Mouse (Mus musculus) neural tube, embryonic 13.5 days (tissue): ENCODE results near the gene Creb5. TPM values are rescaled to one million over a fixed set of nuclear protein-coding genes. Genes with fewer than 3 reads are reported as not detected.

Experiments used
- ATAC-seq: fragments of 200-750 bp; cut with Nextera tagmentation; 2 replicates; pipeline ENCODE4 v1.8.0; 2017; ENCODE audit warnings: low read depth, mild to moderate bottlenecking, moderate TSS enrichment, moderate library complexity
- H3K27ac ChIP-seq: fragments of 300-500 bp; sonication (generic); replicated peaks from 2 replicates; pipeline ENCODE4 v1.5.1; 2015; ENCODE audit warnings: moderate library complexity, mild to moderate bottlenecking, inconsistent platforms
- H3K27me3 ChIP-seq: fragments of 300-500 bp; sonication (generic); 2 replicates; pipeline ENCODE4 v1.6.1; 2015; ENCODE audit warnings: mild to moderate bottlenecking, inconsistent platforms
- H3K36me3 ChIP-seq: fragments of 300-500 bp; sonication (generic); 2 replicates; pipeline ENCODE4 v1.6.1; 2015; ENCODE audit warnings: mild to moderate bottlenecking, inconsistent platforms
- H3K4me1 ChIP-seq: fragments of 300-500 bp; sonication (generic); replicated peaks from 2 replicates; pipeline ENCODE4 v1.6.1; 2015; ENCODE audit warnings: inconsistent platforms
- H3K4me2 ChIP-seq: fragments of 300-500 bp; sonication (generic); 2 replicates; pipeline ENCODE4 v1.6.1; 2015; ENCODE audit warnings: inconsistent platforms, mild to moderate bottlenecking, moderate library complexity
- H3K4me3 ChIP-seq: fragments of 300-500 bp; sonication (generic); 2 replicates; pipeline ENCODE4 v1.5.1; 2015; ENCODE audit warnings: mild to moderate bottlenecking, inconsistent platforms
- H3K9ac ChIP-seq: fragments of 300-500 bp; sonication (generic); 2 replicates; pipeline ENCODE4 v1.6.1; 2015; ENCODE audit warnings: moderate library complexity, mild to moderate bottlenecking, inconsistent platforms
- H3K9me3 ChIP-seq: fragments of 300-500 bp; sonication (generic); 2 replicates; pipeline ENCODE4 v1.6.1; 2016; ENCODE audit warnings: inconsistent platforms
- WGBS: fragments of 180-500 bp; shearing (Covaris S2); methylation state at CpG from one replicate; pipeline ENCODE4 v1.1.7; 2015; 5-methylcytosine and 5-hydroxymethylcytosine counted together
- polyA plus RNA-seq: library from polyadenylated mRNA; unstranded; fragments of >200 nt; fragmentation: Nextera tagmentation; extraction: Ambion mirVana; gene quantifications from 2 replicates; pipeline ENCODE4 v1.2.1, GENCODE M21; 2015

Gene Creb5
- polyA plus RNA-seq, 1 experiment from 2014 or later, result 11.9 TPM

DNA sequence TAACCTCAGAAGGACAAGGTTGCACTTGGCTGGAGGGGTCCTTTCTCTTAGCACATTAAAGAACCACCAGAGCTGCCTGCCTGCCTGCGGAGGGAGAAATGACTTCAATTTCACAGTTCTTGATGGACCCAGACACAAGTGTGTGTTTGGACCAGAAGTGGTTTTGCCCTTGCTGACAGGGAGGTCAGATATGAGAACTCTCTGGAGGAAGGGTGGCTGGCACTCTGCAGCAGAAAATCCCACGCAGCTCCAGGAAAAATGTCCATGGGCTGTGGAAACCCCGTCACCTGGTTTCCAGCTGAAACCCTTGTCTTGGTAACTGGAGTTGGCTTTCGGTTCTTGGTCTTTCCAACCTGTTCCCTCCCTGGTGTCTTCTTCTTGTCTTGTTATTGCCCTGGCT is 285.4 kb downstream of the Creb5 start:
- 63% methylated on average over 4 of the region's 4 CpGs for WGBS
- Histone ChIP-seq H3K27me3 (peaks cover 7% of the 10 kb centered on the region; the same call in 1 of the 2 replicates), H3K36me3 (no peaks in the 10 kb centered on the region), H3K4me2 (no peak overlapping the region; the same call in 1 of the 2 replicates), H3K27ac (peak overlapping the region; percentile 82), H3K9ac (0 out of 2 replicates have a peak overlapping the region, but pooled peaks have one; percentile 44), H3K4me3 (no peak overlapping the region), H3K4me1 (peaks cover 56% of the 10 kb centered on the region), H3K9me3 (no peaks in the 10 kb centered on the region)
- peak; percentile 3; the same call in 1 of the 2 replicates for ATAC-seq

GRCm38 (mm10) chr6:53572979-53573710 is 286.1 kb downstream of the Creb5 start:
- Histone ChIP-seq H3K36me3 (no peaks in the 10 kb centered on the region), H3K4me2 (peak overlapping the region; percentile 55), H3K9me3 (no peaks in the 10 kb centered on the region), H3K9ac (peak overlapping the region; percentile 61), H3K4me1 (peaks cover 62% of the 10 kb centered on the region), H3K27me3 (peaks cover 7% of the 10 kb centered on the region; the same call in 1 of the 2 replicates), H3K27ac (peak overlapping the region; percentile 82), H3K4me3 (peak overlapping the region; percentile 34)
- ATAC-seq, result peak; percentile 86
- WGBS, result 7% methylated on average over 15 of the region's 16 CpGs

DNA sequence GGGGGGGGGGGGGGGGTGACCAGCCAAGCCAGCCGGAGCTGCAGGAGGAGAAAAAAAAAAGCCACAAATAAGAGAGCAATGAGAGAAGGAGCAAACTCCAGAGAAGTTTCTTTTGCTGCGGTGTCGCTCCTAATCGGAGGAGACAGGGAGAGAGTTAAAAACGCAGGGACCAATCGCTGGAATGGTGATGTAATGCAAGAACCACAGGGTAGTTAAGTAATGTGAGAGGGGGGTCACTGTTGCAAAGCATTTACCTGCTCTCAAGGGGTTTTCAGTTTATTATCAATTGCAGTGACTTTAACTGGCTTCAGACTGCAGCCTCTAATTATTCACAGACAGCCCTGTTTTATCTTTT is 286.6 kb downstream of the Creb5 start:
- H3K4me3 ChIP-seq, result peak overlapping the region; percentile 34
- H3K9ac ChIP-seq, result peak overlapping the region; percentile 61
- no peaks in the 10 kb centered on the region for H3K36me3 ChIP-seq
- H3K27ac ChIP-seq, result peak overlapping the region; percentile 82
- 0% methylated on average over 6 of the region's 6 CpGs for WGBS
- no peak for ATAC-seq
- H3K27me3 ChIP-seq, result peaks cover 7% of the 10 kb centered on the region; the same call in 1 of the 2 replicates
- H3K4me1 ChIP-seq, result peaks cover 67% of the 10 kb centered on the region
- H3K4me2 ChIP-seq, result peak overlapping the region; percentile 55
- no peaks in the 10 kb centered on the region for H3K9me3 ChIP-seq

GRCm38 (mm10) chr6:53574097-53574496 is 287.0 kb downstream of the Creb5 start:
- H3K27me3 ChIP-seq, result peaks cover 7% of the 10 kb centered on the region; the same call in 1 of the 2 replicates
- H3K9ac ChIP-seq, result peak overlapping the region; percentile 61
- H3K36me3 ChIP-seq, result no peaks in the 10 kb centered on the region
- H3K4me3 ChIP-seq, result peak overlapping the region; percentile 34
- no peaks in the 10 kb centered on the region for H3K9me3 ChIP-seq
- 0 out of 2 replicates have a peak, but pooled peaks have one; percentile 40 for ATAC-seq
- peak overlapping the region; percentile 82 for H3K27ac ChIP-seq
- H3K4me1 ChIP-seq, result peaks cover 64% of the 10 kb centered on the region
- 37% methylated on average over 12 of the region's 12 CpGs for WGBS
- H3K4me2 ChIP-seq, result peak overlapping the region; percentile 55

DNA sequence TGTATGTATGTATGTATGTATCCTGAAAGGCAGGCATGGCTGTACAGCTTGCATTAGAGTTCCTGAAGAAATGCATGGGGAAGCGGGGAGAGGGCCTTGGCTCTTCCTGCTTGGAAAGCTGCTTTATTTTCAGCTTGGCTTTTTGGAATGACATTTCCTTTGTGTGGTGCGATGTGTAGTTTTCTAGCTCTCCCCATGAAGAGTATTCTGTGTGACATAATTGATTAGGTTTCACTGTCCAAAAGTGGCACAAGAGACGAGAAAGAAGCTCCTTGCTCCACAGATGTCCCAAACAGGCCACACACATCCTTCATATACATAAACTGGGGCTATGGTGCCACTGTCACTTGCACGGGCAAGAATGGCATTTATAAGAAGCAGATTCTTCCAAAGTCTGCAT is 288.1 kb downstream of the Creb5 start:
- H3K36me3 ChIP-seq, result no peaks in the 10 kb centered on the region
- peak overlapping the region; percentile 34; the same call in 1 of the 2 replicates for H3K4me3 ChIP-seq
- WGBS, result 67% methylated on average over 4 of the region's 4 CpGs

GRCm38 (mm10) chr6:53575836-53576235 is 288.8 kb downstream of the Creb5 start:
- H3K4me2 ChIP-seq, result no peak overlapping the region
- 95% methylated on average over 3 of the region's 3 CpGs for WGBS
- no peak overlapping the region for H3K9ac ChIP-seq
- H3K9me3 ChIP-seq, result no peaks in the 10 kb centered on the region
- H3K36me3 ChIP-seq, result no peaks in the 10 kb centered on the region
- no peak for ATAC-seq
- H3K4me1 ChIP-seq, result peaks cover 51% of the 10 kb centered on the region
- H3K4me3 ChIP-seq, result no peak overlapping the region
- no peak overlapping the region for H3K27ac ChIP-seq
- peaks cover 7% of the 10 kb centered on the region; the same call in 1 of the 2 replicates for H3K27me3 ChIP-seq

More for the DNA sequence above, 288.1 kb downstream of the Creb5 start:
- ATAC-seq, result no peak
- Histone ChIP-seq H3K9me3 (no peaks in the 10 kb centered on the region), H3K4me2 (peak overlapping the region; percentile 55), H3K27me3 (peaks cover 7% of the 10 kb centered on the region; the same call in 1 of the 2 replicates), H3K27ac (no peak overlapping the region), H3K4me1 (peaks cover 53% of the 10 kb centered on the region), H3K9ac (peak overlapping the region; percentile 53; the same call in 1 of the 2 replicates)

DNA sequence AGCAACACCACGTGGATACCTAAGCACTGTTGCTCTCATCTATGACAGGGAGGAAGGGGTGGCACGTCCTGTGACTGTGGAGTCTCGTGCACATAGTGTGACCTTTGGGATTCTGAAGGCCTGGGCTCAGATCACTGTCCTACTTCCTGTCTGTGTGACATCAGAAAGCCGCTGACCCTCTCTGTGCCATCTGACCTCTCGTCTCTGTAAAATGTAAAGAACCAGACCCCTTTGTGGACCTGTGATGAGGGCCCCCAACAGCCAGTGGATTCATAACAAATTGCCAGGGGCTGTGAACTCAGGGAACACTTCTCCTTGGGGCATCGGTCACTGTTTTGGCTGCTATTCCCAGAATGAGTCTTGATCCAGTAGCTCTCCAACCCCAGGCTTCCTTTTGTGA is 289.8 kb downstream of the Creb5 start:
- peaks cover 52% of the 10 kb centered on the region for H3K4me1 ChIP-seq
- ATAC-seq, result no peak
- H3K27me3 ChIP-seq, result peaks cover 7% of the 10 kb centered on the region; the same call in 1 of the 2 replicates
- no peak overlapping the region for H3K9ac ChIP-seq
- no peaks in the 10 kb centered on the region for H3K9me3 ChIP-seq
- no peaks in the 10 kb centered on the region for H3K36me3 ChIP-seq
- no peak overlapping the region for H3K4me3 ChIP-seq
- WGBS, result 84% methylated on average over 6 of the region's 6 CpGs
- H3K27ac ChIP-seq, result no peak overlapping the region
- no peak overlapping the region for H3K4me2 ChIP-seq

DNA sequence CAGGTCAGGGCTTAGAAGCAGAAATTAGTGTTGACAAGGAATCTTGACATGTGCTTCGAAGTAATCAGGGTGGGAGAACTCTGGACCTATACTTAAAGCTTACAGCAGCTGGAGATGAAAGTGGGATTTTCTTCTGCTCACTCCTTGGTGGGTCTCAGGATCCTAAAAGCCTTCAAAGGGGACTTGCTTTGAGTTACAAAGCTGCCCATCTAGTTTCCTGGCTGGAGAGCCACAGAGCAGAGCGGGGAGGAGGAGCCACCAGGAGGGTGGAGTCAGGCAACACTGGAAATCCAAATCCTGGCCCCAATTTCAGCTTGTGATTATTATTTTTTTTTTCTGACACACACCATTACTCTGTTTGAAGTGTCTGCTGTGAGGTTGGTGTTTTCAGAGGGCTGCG is 290.7 kb downstream of the Creb5 start:
- no peak overlapping the region for H3K4me2 ChIP-seq
- no peaks in the 10 kb centered on the region for H3K9me3 ChIP-seq
- WGBS, result 74% methylated on average over 3 of the region's 3 CpGs
- H3K36me3 ChIP-seq, result no peaks in the 10 kb centered on the region
- H3K27me3 ChIP-seq, result peaks cover 7% of the 10 kb centered on the region; the same call in 1 of the 2 replicates
- ATAC-seq, result no peak
- H3K9ac ChIP-seq, result no peak overlapping the region
- peak overlapping the region; percentile 30; the same call in 1 of the 2 replicates for H3K27ac ChIP-seq
- H3K4me3 ChIP-seq, result no peak overlapping the region
- H3K4me1 ChIP-seq, result peaks cover 54% of the 10 kb centered on the region

GRCm38 (mm10) chr6:53580346-53580745 is 293.3 kb downstream of the Creb5 start:
- Histone ChIP-seq H3K36me3 (no peaks in the 10 kb centered on the region), H3K27me3 (peaks cover 7% of the 10 kb centered on the region; the same call in 1 of the 2 replicates), H3K9ac (no peak overlapping the region), H3K4me3 (no peak overlapping the region), H3K4me1 (peaks cover 53% of the 10 kb centered on the region), H3K4me2 (no peak overlapping the region), H3K9me3 (no peaks in the 10 kb centered on the region), H3K27ac (no peak overlapping the region)
- 77% methylated on average over 7 of the region's 7 CpGs for WGBS
- ATAC-seq, result no peak

DNA sequence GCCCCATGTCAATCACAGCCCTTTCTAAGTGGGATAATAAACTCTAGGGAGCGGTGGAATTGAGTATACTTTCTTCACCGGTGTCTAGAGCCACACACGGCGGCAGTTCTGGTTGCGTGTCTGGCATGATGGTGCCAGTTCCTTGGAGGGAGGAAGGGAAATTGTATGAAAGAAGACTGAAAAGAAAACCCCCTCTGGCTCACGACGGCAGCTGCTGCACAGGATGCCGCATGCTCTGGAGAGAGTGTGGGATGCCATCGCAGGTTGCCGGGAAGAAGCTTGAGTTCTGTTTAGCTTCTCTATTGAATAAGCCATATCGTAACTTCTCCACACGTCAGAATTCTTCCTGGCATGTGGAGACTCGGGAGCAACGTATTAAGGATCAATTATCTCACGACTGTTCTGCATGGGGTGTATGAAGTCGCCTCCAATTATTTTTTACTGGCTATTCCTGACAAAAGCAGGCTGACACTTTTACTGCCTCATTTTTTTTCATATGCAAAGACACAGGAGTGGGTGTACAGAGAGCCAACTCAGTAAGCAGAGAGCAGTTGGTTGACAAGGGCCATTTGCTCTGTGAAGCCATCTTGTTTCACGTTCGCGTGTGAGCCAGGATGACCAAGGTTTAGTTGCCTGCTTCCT is 296.3 kb downstream of the Creb5 start:
- Histone ChIP-seq H3K4me2 (peak overlapping the region; percentile 44), H3K27ac (peak overlapping the region; percentile 52), H3K36me3 (no peaks in the 10 kb centered on the region), H3K4me1 (peaks cover 42% of the 10 kb centered on the region), H3K9me3 (no peaks in the 10 kb centered on the region), H3K4me3 (0 out of 2 replicates have a peak overlapping the region, but pooled peaks have one; percentile 1), H3K27me3 (no peaks in the 10 kb centered on the region), H3K9ac (no peak overlapping the region)
- ATAC-seq, result peak; percentile 68; the same call in 1 of the 2 replicates
- WGBS, result 13% methylated on average over 19 of the region's 19 CpGs

- WGBS, result 55% methylated on average over 10 of the region's 10 CpGs
Observed at GRCm38 (mm10) chr6:53584718-53585405, 297.8 kb downstream of the Creb5 start.

More at GRCm38 (mm10) chr6:53584718-53585405, 297.8 kb downstream of the Creb5 start:
- Histone ChIP-seq H3K4me2 (no peak overlapping the region), H3K9ac (no peak overlapping the region), H3K4me3 (no peak overlapping the region), H3K36me3 (no peaks in the 10 kb centered on the region), H3K4me1 (peaks cover 38% of the 10 kb centered on the region), H3K27ac (no peak overlapping the region), H3K27me3 (no peaks in the 10 kb centered on the region), H3K9me3 (no peaks in the 10 kb centered on the region)
- ATAC-seq, result no peak
